Mouse (Mus musculus): ENCODE results near the gene Man2b1. TPM values are rescaled to one million over a fixed set of nuclear protein-coding genes. Genes with fewer than 3 reads are reported as not detected.

Gene Man2b1
- polyA plus RNA-seq, 1 experiment = 165 TPM

- peak overlapping the region; percentile 98; the same call in 1 of the 2 replicates for H3K27ac ChIP-seq (ENCODE audit: insufficient read depth, low read length)
- peaks cover 3% of the 10 kb centered on the region; the same call in 1 of the 2 replicates for H3K4me1 ChIP-seq (ENCODE audit: control insufficient read depth, insufficient read depth, insufficient read length)
- peak overlapping the region; percentile 97 for H3K4me3 ChIP-seq (ENCODE audit: extremely low read depth, insufficient read depth, insufficient read length)
- no peak for DNase-seq (ENCODE audit: low read depth in 1 of 2, low spot score in 2 of 2)
- WGBS = 43% methylated on average over 9 of the region's 9 CpGs
- TF ChIP-seq CTCF (IDR thresholded peaks at IDR 0.05; ENCODE audit: extremely low read depth, insufficient read depth, insufficient read length, insufficient replicate concordance) (no peak), POLR2A (IDR thresholded peaks at IDR 0.05; ENCODE audit: low read depth, low read length) (no peak)
- peaks cover 22% of the 10 kb centered on the region for H3K36me3 ChIP-seq (ENCODE audit: control insufficient read depth, insufficient read depth, low read length)
- H3K27me3 ChIP-seq (ENCODE audit: control insufficient read depth, insufficient read depth, low read length) = no peaks in the 10 kb centered on the region
Observed at GRCm38 (mm10) chr8:85072364-85072929, 10.6 kb upstream of the Man2b1 start.

GRCm38 (mm10) chr8:85073041-85073612, 9.9 kb upstream of the Man2b1 start:
- no peaks in the 10 kb centered on the region for H3K27me3 ChIP-seq (ENCODE audit: control insufficient read depth, insufficient read depth, low read length)

GRCm38 (mm10) chr8:85074167-85074566, 8.9 kb upstream of the Man2b1 start:
- no peak overlapping the region for H3K27ac ChIP-seq (ENCODE audit: insufficient read depth, low read length)
- H3K27me3 ChIP-seq (ENCODE audit: control insufficient read depth, insufficient read depth, low read length) = no peaks in the 10 kb centered on the region
- H3K36me3 ChIP-seq (ENCODE audit: control insufficient read depth, insufficient read depth, low read length) = peaks cover 22% of the 10 kb centered on the region
- H3K4me3 ChIP-seq (ENCODE audit: extremely low read depth, insufficient read depth, insufficient read length) = no peak overlapping the region
- TF ChIP-seq CTCF (IDR thresholded peaks at IDR 0.05; ENCODE audit: extremely low read depth, insufficient read depth, insufficient read length, insufficient replicate concordance) (no peak), POLR2A (IDR thresholded peaks at IDR 0.05; ENCODE audit: low read depth, low read length) (no peak)
- DNase-seq (ENCODE audit: low read depth in 1 of 2, low spot score in 2 of 2) = no peak
- H3K4me1 ChIP-seq (ENCODE audit: control insufficient read depth, insufficient read depth, insufficient read length) = peaks cover 3% of the 10 kb centered on the region; the same call in 1 of the 2 replicates
- 88% methylated on average over 10 of the region's 10 CpGs for WGBS

More at GRCm38 (mm10) chr8:85073041-85073612, 9.9 kb upstream of the Man2b1 start:
- Histone ChIP-seq H3K4me1 (ENCODE audit: control insufficient read depth, insufficient read depth, insufficient read length) (peaks cover 3% of the 10 kb centered on the region; the same call in 1 of the 2 replicates), H3K27ac (ENCODE audit: insufficient read depth, low read length) (no peak overlapping the region), H3K36me3 (ENCODE audit: control insufficient read depth, insufficient read depth, low read length) (peaks cover 22% of the 10 kb centered on the region), H3K4me3 (ENCODE audit: extremely low read depth, insufficient read depth, insufficient read length) (no peak overlapping the region)
- 93% methylated on average over 15 of the region's 15 CpGs for WGBS
- TF ChIP-seq POLR2A (IDR thresholded peaks at IDR 0.05; ENCODE audit: low read depth, low read length) (no peak), CTCF (IDR thresholded peaks at IDR 0.05; ENCODE audit: extremely low read depth, insufficient read depth, insufficient read length, insufficient replicate concordance) (no peak)
- DNase-seq (ENCODE audit: low read depth in 1 of 2, low spot score in 2 of 2) = no peak

- 94% methylated on average over 10 of the region's 10 CpGs for WGBS
- DNase-seq (ENCODE audit: low read depth in 1 of 2, low spot score in 2 of 2) = no peak
- Histone ChIP-seq H3K36me3 (ENCODE audit: control insufficient read depth, insufficient read depth, low read length) (peaks cover 22% of the 10 kb centered on the region), H3K4me3 (ENCODE audit: extremely low read depth, insufficient read depth, insufficient read length) (no peak overlapping the region), H3K4me1 (ENCODE audit: control insufficient read depth, insufficient read depth, insufficient read length) (peaks cover 3% of the 10 kb centered on the region; the same call in 1 of the 2 replicates), H3K27ac (ENCODE audit: insufficient read depth, low read length) (no peak overlapping the region), H3K27me3 (ENCODE audit: control insufficient read depth, insufficient read depth, low read length) (no peaks in the 10 kb centered on the region)
- TF ChIP-seq CTCF (IDR thresholded peaks at IDR 0.05; ENCODE audit: extremely low read depth, insufficient read depth, insufficient read length, insufficient replicate concordance) = no peak
- TF ChIP-seq POLR2A (IDR thresholded peaks at IDR 0.05; ENCODE audit: low read depth, low read length) = no peak
Observed at GRCm38 (mm10) chr8:85074617-85075016, 8.5 kb upstream of the Man2b1 start.

- Histone ChIP-seq H3K27me3 (ENCODE audit: control insufficient read depth, insufficient read depth, low read length) (no peaks in the 10 kb centered on the region), H3K27ac (ENCODE audit: insufficient read depth, low read length) (no peak overlapping the region), H3K4me1 (ENCODE audit: control insufficient read depth, insufficient read depth, insufficient read length) (peaks cover 8% of the 10 kb centered on the region; the same call in 1 of the 2 replicates), H3K4me3 (ENCODE audit: extremely low read depth, insufficient read depth, insufficient read length) (no peak overlapping the region), H3K36me3 (ENCODE audit: control insufficient read depth, insufficient read depth, low read length) (peaks cover 22% of the 10 kb centered on the region)
- no peak for TF ChIP-seq POLR2A (IDR thresholded peaks at IDR 0.05; ENCODE audit: low read depth, low read length)
- no peak for TF ChIP-seq CTCF (IDR thresholded peaks at IDR 0.05; ENCODE audit: extremely low read depth, insufficient read depth, insufficient read length, insufficient replicate concordance)
- 86% methylated on average over 9 of the region's 9 CpGs for WGBS
- DNase-seq (ENCODE audit: low read depth in 1 of 2, low spot score in 2 of 2) = no peak
Observed at GRCm38 (mm10) chr8:85076001-85076400, 7.1 kb upstream of the Man2b1 start.

- no peaks in the 10 kb centered on the region for H3K27me3 ChIP-seq (ENCODE audit: control insufficient read depth, insufficient read depth, low read length)
Observed at GRCm38 (mm10) chr8:85076993-85077392, 6.1 kb upstream of the Man2b1 start.

GRCm38 (mm10) chr8:85080214-85080531, 2.9 kb upstream of the Man2b1 start:
- DNase-seq (ENCODE audit: low read depth in 1 of 2, low spot score in 2 of 2) = no peak
- Histone ChIP-seq H3K27ac (ENCODE audit: insufficient read depth, low read length) (peak overlapping the region; percentile 85; the same call in 1 of the 2 replicates), H3K4me1 (ENCODE audit: control insufficient read depth, insufficient read depth, insufficient read length) (peaks cover 23% of the 10 kb centered on the region; the same call in 1 of the 2 replicates), H3K27me3 (ENCODE audit: control insufficient read depth, insufficient read depth, low read length) (no peaks in the 10 kb centered on the region), H3K36me3 (ENCODE audit: control insufficient read depth, insufficient read depth, low read length) (peaks cover 7% of the 10 kb centered on the region), H3K4me3 (ENCODE audit: extremely low read depth, insufficient read depth, insufficient read length) (peak overlapping the region; percentile 80)
- no peak for TF ChIP-seq CTCF (IDR thresholded peaks at IDR 0.05; ENCODE audit: extremely low read depth, insufficient read depth, insufficient read length, insufficient replicate concordance)
- TF ChIP-seq POLR2A (IDR thresholded peaks at IDR 0.05; ENCODE audit: low read depth, low read length) = no peak
- under 1% methylated on average over 25 of the region's 25 CpGs for WGBS

More at GRCm38 (mm10) chr8:85076993-85077392, 6.1 kb upstream of the Man2b1 start:
- peak; percentile 94; the same call in 1 of the 2 replicates for TF ChIP-seq CTCF (IDR thresholded peaks at IDR 0.05; ENCODE audit: extremely low read depth, insufficient read depth, insufficient read length, insufficient replicate concordance)
- no peak for TF ChIP-seq POLR2A (IDR thresholded peaks at IDR 0.05; ENCODE audit: low read depth, low read length)
- H3K36me3 ChIP-seq (ENCODE audit: control insufficient read depth, insufficient read depth, low read length) = peaks cover 22% of the 10 kb centered on the region
- no peak overlapping the region for H3K27ac ChIP-seq (ENCODE audit: insufficient read depth, low read length)
- peaks cover 14% of the 10 kb centered on the region; the same call in 1 of the 2 replicates for H3K4me1 ChIP-seq (ENCODE audit: control insufficient read depth, insufficient read depth, insufficient read length)
- DNase-seq (ENCODE audit: low read depth in 1 of 2, low spot score in 2 of 2) = peak; percentile 63 to 74
- no peak overlapping the region for H3K4me3 ChIP-seq (ENCODE audit: extremely low read depth, insufficient read depth, insufficient read length)
- WGBS = 2% methylated on average over 2 of the region's 2 CpGs

All from spleen, adult 2 months (tissue).